Mouse (Mus musculus) fibroblast of lung, adult 2 months (primary cell): Measurements from ENCODE around the gene Zfp605.
A peak's percentile ranks its signal among the peaks of the same experiment; 100 is the strongest.
"Not testable (repeated sequence)": the region's sequence is repeated elsewhere in the genome, so short reads cannot be mapped to it uniquely, and the experiment has no call there.

ENCODE experiments used
- DNase-seq: peaks from one replicate; pipeline ENCODE4 v3.0.0-alpha.2; 2011; ENCODE audit warnings: low read depth

Zfp605 gene

DNA sequence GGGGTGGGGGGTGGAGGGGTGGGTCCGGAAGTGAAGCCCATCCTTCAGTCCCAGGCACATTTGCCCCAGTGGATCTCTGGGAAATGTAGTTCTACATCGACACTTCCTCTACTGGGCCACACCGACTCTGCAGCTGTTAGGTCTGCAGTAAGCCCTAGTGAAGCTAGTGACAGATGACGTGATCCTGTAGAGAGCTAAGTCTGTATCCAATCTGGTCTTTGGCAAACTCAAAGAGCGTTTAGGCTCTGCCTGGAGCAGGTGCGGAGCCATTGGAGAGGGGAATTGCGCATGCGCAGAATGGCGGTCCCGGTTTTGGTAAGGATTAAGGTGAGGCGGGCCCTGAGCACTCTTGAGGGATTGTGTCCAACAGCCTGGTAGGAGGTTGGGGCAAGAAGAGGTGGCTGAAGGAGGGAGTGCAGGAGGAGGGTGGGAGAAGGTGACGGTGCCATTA, at the start of gene Zfp605:
TSS of gene Zfp605 (plus strand) at position 102 of the 451 bp plus-strand sequence.
- peak; percentile 44 for DNase-seq

DNA sequence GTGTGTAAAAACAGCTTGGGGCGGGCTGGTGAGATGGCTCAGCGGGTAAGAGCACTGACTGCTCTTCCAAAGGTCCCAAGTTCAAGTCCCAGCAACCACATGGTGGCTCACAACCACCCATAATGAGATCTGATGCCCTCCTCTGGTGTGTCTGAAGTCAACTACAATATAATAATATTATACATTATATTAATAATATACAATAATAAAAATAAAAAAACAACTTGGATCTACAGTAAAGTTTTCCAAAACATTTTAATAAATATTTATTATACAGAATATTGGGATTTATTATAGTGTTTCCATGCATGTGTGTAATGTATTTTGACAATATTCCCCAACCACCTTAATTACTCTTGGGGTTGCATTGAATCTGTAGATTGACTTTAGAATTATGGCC, 37.5 kb upstream of the Zfp605 start, which contains the start of gene Gm17655:
TSS of gene Gm17655 (minus strand) at position 101 of the 400 bp plus-strand sequence.
- DNase-seq, result not testable (repeated sequence)

- no peak for DNase-seq
These were observed 26.9 kb upstream of the Zfp605 start for GRCm38 (mm10) chr5:110082961-110083360.

GRCm38 (mm10) chr5:110086161-110086866, 23.6 kb upstream of the Zfp605 start:
- no peak for DNase-seq

DNA sequence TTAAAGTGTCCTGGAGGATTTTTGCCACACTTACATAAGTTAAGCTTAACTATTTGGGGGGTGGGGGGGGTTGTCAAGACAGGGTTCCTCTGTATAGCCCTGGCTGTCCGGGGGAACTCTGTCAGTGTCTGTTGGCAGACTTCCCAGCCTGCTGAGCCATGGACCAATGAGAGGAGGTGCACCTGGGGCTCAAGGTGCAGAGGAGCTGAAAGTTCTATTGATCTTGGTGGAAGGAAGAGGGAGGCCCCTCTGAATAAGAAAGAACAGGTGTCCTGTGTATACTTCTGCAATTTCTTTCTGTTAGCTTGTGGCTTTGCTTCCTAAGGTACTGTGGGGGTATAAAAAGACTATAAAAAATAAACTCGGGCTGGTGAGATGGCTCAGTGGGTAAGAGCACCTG, 18.3 kb upstream of the Zfp605 start:
- DNase-seq, result no peak

- peak; percentile 88 for DNase-seq
These were observed 15.7 kb upstream of the Zfp605 start, which contains the start of gene Gm35315 for GRCm38 (mm10) chr5:110094030-110094846. TSS of gene Gm35315 (minus strand) at chr5:110094420.

GRCm38 (mm10) chr5:110094847-110095213, 15.1 kb upstream of the Zfp605 start:
- DNase-seq, result no peak

DNA sequence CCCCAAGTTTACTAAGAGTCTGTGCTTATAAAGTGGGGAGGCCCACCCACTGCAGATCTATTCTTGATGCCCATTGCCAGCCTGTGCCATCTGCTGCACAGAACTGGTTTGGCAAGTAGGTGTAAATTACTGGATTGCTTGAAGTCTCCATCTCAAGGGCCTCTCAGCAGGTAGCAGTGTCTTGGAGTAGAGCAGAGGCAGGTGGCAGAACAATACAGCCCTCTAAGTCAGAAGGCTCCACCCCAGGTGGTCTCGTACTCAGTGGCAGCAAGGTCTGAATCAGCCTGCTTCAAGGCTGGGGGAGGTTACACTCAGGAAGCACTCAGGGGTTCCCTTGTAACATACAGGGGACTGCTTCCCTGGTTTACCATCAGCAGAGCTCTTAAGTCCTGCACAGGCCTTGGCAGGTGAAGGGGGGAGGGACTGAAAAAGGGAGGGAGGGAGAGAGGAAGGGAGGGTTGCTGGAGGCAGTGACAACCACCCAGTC, 10.9 kb upstream of the Zfp605 start:
- no peak for DNase-seq

GRCm38 (mm10) chr5:110099656-110100580, 10.0 kb upstream of the Zfp605 start, which contains the start of gene Plcxd1:
TSS of gene Plcxd1 (plus strand) at chr5:110099969.
- DNase-seq, result no peak

GRCm38 (mm10) chr5:110100921-110101631, 8.8 kb upstream of the Zfp605 start:
- DNase-seq, result no peak

GRCm38 (mm10) chr5:110101716-110102347, 8.1 kb upstream of the Zfp605 start:
- no peak for DNase-seq

DNA sequence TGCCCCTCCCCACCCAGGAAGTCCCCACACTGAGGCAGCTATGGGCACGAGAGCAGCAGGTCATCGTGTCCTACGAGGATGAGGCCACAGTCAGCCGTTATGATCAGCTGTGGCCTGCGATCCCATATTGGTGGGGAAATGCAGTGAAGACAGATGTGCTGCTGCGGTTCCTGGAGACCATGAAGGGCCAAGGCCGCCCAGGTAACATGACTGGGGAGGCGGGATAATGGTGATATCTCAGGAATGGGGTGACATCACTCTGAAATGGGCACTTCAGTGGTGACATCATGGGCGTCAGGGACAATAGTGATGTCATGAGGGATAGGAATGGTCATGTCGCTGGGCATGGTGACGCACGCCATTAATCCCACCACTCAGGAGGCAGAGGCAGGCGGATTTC, 7.5 kb upstream of the Zfp605 start:
- no peak for DNase-seq

DNA sequence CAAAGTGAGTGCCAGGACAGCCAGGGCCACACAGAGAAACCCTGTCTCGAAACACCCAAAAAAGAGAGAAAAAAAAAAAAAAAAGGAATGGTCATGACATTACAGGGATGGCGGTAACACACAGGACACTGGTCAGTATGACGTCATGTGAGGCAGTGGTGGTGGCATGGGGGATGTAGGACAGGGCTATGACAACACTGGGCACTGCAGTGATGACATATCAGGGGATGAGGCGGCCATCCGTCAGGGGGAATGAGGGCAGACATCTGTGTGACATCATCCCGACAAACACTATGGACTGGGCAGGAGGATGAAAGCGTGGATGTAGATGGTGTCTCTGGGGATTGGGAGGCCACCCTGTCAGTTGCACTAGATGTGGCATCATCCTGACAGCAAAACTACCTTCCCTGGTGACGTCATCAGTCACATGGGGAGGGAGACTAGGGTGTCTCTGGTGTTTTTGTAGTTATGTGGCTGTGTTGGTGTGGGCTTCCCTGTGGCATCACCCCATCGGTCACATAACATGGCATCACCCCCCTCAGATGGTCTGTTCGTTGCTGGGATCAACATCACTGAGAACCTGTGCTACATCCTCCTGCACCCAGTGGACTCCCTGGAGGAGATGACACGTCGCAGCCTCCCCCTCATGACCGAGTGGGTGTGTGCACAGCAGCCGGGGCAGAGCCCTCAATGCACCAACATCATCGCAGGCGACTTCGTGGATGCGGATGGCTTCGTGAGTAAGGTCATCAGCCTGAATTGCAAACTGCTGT, 6.9 kb upstream of the Zfp605 start:
- no peak for DNase-seq

DNA sequence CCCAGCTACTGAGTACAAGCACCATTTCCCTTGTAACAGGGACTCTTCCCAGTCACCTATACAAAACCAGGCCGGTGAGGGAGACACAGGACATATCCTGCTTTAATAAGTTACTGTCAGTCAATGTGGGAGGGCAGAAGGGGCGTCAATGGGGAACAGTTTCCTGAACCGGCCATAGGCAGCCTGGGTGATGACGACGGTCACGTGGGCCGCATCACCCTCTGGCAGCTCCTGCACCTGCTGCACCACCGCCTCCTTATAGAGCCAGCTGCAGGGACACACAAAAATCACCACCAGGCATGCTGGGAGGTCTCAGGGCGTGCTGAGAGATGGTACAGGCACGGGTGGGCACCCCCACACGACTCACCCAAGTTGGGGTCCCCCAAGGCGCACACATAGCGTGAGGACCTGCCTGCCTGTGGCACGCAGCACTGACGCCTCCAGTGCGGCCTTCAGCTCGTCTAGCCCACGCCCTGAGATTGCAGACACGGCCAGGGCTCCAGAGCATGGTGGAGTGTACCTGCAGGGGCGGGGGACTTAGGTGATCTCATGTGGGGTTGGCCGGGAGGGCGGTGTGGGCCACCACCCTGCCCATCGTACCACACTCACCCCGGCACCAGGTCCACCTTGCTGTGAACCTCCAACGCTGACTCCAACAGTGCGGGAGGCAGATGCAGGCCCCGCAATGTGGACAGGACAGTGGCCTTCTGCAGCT, 5.8 kb upstream of the Zfp605 start:
- no peak for DNase-seq

DNA sequence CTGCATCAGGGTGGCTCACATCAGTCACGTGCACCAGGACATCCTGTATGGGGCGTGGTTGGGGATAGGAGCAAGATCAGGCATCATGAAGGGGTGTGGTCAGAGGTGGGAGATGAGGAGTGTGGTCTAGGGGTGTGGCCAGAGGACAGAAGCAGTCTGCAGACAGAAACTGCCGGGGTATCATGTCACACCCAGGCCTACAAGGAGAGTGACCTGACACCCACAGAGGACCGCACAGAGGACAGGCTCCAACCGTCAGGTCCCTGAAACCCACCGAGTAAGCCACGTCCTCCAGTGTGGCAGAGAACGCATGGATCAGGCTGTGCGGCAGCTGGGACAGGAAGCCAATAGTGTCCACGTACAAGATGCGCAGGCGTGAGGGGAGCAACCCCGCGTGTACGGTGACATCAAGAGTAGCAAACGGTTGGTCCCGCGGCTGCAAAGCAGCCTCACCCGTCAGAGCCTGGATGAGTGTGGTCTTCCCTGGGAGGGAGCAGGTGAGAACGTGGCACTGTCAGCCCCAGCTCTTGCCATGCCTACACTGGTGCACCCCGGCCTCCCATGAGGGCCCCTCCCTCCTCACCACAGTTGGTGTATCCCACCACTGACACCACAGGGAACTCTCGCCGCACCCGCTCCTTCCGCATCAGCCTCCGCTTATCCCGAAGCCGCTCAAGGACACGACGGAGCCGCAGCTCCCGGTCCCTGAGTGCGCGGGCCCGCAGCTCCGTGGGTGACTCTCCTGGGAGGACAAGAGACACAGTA, 5.1 kb upstream of the Zfp605 start:
- DNase-seq, result no peak

DNA sequence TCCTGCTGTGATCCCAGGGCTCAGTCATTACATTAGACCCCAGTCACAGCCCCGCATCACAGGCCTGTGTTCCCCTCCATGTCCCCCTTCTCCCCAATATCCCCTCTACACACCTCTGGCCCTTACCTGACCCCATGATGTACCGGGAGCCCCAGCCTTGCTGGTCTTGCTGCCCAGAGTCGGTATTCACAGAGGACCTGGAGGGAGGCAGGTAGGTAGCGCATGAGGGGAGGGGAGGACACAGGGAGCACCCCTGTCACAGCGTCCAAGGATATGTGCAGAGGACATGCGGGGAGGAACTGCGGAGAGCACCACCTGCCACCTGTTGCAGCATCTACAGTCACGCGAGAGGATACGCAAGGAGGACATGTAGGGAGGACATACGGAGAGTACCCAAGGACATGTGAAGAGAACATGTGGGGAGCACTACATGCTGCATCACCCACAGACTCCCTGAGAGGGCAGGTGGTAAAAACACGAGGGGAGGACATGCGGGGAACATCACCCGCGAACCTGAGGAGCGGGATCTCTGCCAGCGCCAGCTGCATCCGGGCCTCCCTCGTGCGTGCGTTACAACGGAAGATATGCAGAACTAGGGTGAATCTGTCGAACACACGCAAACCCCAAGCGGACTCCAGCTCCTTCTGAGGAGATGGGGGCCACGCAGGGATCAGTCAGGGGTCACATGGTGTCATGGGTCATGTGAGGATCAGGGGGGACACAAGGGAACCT, 3.6 kb upstream of the Zfp605 start:
- DNase-seq, result no peak

DNA sequence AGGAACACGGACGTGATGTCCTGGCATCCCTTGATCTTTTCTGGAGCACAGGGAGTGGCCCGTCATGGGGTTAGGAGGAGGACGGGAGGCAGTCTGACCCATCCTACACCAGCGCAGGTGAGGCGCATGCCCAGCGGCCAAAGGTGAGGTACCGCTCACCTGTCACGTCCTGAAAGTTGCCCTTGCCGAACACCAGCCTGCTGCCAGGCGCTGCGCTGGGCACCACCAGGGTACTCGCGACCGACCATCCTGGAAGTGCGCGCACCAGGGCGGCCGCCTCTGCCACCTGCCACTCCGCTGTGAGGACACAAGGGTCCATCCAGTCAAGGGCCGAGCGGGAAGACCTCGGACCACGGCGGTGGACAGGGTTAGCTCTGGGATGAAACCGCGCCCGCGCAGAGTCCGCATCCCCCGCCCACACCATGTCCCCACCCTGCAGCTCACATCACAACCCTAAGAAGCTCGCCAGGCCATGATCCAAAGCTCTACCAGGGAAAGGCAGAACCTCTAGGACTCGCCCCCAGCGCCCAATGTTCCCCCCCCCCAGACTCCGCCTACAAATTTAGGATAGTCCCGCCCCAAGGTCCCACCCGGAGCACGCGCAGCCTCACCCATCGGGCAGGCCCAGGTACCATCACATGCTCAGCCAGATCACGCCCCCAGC, 2.9 kb upstream of the Zfp605 start:
- DNase-seq, result no peak
